ENCODE assay signal across 8 mouse cellular contexts in the genomic region with DNA sequence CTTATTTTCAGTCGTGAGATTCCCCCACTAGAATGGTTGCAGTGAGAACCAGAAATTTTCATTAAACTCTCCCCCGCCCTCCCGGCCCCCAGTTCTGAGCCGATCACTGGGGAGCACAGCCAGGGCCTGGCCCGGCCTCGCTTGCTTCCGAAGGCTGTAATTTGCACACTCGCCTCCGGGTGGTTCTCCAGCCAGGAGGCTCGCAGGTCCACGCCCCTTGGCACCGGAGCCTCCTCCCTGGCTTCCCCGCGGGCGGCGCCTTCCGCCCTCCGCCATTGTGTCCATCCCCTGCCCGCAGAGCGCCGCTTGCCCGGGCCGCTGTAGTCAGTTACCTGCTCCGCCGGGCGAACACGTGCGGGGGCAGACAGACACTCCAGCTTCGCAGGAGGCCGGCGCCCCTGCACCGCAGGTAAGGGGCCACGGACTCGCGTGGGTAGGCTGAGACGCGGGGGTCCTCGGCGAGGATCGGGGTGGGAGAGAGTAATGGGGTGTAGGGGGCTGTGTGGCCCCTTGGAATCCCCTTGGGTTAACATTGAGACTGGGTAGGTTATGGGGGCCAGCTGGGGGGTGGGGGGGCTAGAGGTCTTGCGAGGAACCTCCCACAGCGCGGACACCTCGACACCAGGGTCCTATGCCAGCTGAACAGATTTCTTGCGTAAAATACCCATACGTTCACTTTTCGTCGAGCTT. TPM values are rescaled to one million over a fixed set of nuclear protein-coding genes. Genes with fewer than 3 reads are reported as not detected.
DNase-seq lines count a peak whose midpoint lies in the region; ATAC-seq and TF ChIP-seq lines count a peak whose summit lies in the region.
"Not testable (repeated sequence)": the region's sequence is repeated elsewhere in the genome, so short reads cannot be mapped to it uniquely, and the experiment has no call there.

A gene (plus strand): TSS at position 260 of the 690 bp plus-strand sequence.
A gene (plus strand): TSS at position 277 of the 690 bp plus-strand sequence.

- peaks cover 42% of the 10 kb centered on the region for H3K27me3 ChIP-seq in forebrain, postnatal 0 days (ENCODE audit: insufficient read depth, low read length)
- peaks cover 93% of the 10 kb centered on the region for H3K27me3 ChIP-seq in hindbrain, embryonic 10.5 days (ENCODE audit: insufficient read depth, poor library complexity, severe bottlenecking)
- peaks cover 26% of the 10 kb centered on the region for H3K27me3 ChIP-seq in midbrain, embryonic 16.5 days (ENCODE audit: control insufficient read depth, insufficient read depth, low read depth, low read length)
- peaks cover 25% of the 10 kb centered on the region for H3K27me3 ChIP-seq in stomach, embryonic 15.5 days (replicated peaks)

- H3K36me3 ChIP-seq in forebrain, postnatal 0 days (ENCODE audit: insufficient read depth); hindbrain, embryonic 10.5 days; midbrain, embryonic 16.5 days (ENCODE audit: control insufficient read depth, insufficient read depth, low read length); stomach, embryonic 15.5 days: not testable (repeated sequence)

- not testable (repeated sequence) for H3K4me1 ChIP-seq in forebrain, postnatal 0 days (ENCODE audit: insufficient read depth); midbrain, embryonic 16.5 days (ENCODE audit: control insufficient read depth, insufficient read depth, low read length); stomach, embryonic 15.5 days
- H3K4me1 ChIP-seq in hindbrain, embryonic 10.5 days (replicated peaks) = peaks cover 24% of the 10 kb centered on the region

- not testable (repeated sequence) for H3K9ac ChIP-seq in forebrain, postnatal 0 days; midbrain, embryonic 16.5 days (ENCODE audit: low read depth, low read length); stomach, embryonic 15.5 days

- not testable (repeated sequence) for H3K27ac ChIP-seq in forebrain, postnatal 0 days (ENCODE audit: low read depth, low read length); midbrain, embryonic 16.5 days (ENCODE audit: low read length); stomach, embryonic 15.5 days
- H3K27ac ChIP-seq in hindbrain, embryonic 10.5 days = peak within 1 kb of the TSS; percentile 77

- not testable (repeated sequence) for H3K9me3 ChIP-seq in forebrain, postnatal 0 days (ENCODE audit: low read length); hindbrain, embryonic 10.5 days; midbrain, embryonic 16.5 days (replicated peaks; ENCODE audit: control insufficient read depth, low read length, poor library complexity, severe bottlenecking); stomach, embryonic 15.5 days

- TF ChIP-seq CTCF in forebrain, postnatal 0 days (IDR thresholded peaks at IDR 0.05; ENCODE audit: low read depth) = 0 out of 2 replicates have a peak, but pooled peaks have one; percentile 9

- peak; percentile 18 for DNase-seq in forebrain, postnatal 0 days
- peak; percentile 74 for DNase-seq in hindbrain, embryonic 10.5 days (ENCODE audit: low spot score)
- DNase-seq in kidney, postnatal 10 days = peak; percentile 77
- DNase-seq in lung, adult 18-20 months = peak; percentile 78 to 83

- ATAC-seq in CD4-positive, CD25-positive, alpha-beta regulatory T cell, adult 4 months = peak; percentile 40
- peak; percentile 36; the same call in 1 of the 2 replicates for ATAC-seq in cerebellum, adult (ENCODE audit: insufficient number of reproducible peaks, low FRiP score, low TSS enrichment)
- ATAC-seq in forebrain, postnatal 0 days = peak; percentile 75
- ATAC-seq in midbrain, embryonic 16.5 days = peak; percentile 51
- ATAC-seq in stomach, embryonic 15.5 days (ENCODE audit: insufficient read depth, low FRiP score, low read depth) = peak; percentile 85

- peak within 1 kb of the TSS; percentile 29 for H3K4me2 ChIP-seq in forebrain, postnatal 0 days (ENCODE audit: low read depth)
- peak within 1 kb of the TSS; percentile 51 for H3K4me2 ChIP-seq in midbrain, embryonic 16.5 days (ENCODE audit: low read length)
- H3K4me2 ChIP-seq in stomach, embryonic 15.5 days = peak within 1 kb of the TSS; percentile 62

- 2% methylated on average over 47 of the region's 48 CpGs for WGBS in forebrain, postnatal 0 days
- under 1% methylated on average over 48 of the region's 48 CpGs for WGBS in hindbrain, embryonic 10.5 days
- under 1% methylated on average over 48 of the region's 48 CpGs for WGBS in midbrain, embryonic 16.5 days
- WGBS in stomach, embryonic 15.5 days = under 1% methylated on average over 44 of the region's 48 CpGs

- H3K4me3 ChIP-seq in forebrain, postnatal 0 days (ENCODE audit: low read depth, low read length) = not testable (repeated sequence)
- peak within 1 kb of the TSS; percentile 56 for H3K4me3 ChIP-seq in hindbrain, embryonic 10.5 days
- H3K4me3 ChIP-seq in midbrain, embryonic 16.5 days (ENCODE audit: low read depth, low read length) = peak within 1 kb of the TSS; percentile 22
- peak within 1 kb of the TSS; percentile 43 for H3K4me3 ChIP-seq in stomach, embryonic 15.5 days (replicated peaks)

RNA-seq across cellular contexts. Expression of the first gene that starts in this region (rescaled TPM):
- not detected for polyA plus RNA-seq in CD4-positive, CD25-positive, alpha-beta regulatory T cell, adult 4 months (2017; shearing (Covaris generic))
- total RNA-seq in forebrain, postnatal 0 days (2014; rRNA removed) = 0.85 TPM in 1 of 2 replicates, not detected in the other
- 0.16 and 0.52 TPM in 2 replicates for polyA plus RNA-seq in forebrain, postnatal 0 days (2015; fragmentation: Nextera tagmentation; extraction: Ambion mirVana)
- polyA plus RNA-seq in hindbrain, embryonic 10.5 days (2016; fragmentation: Nextera tagmentation; extraction: Ambion mirVana) = 15.1 and 20.0 TPM in 2 replicates
- 0.46 and 1.2 TPM in 2 replicates for polyA plus RNA-seq in midbrain, embryonic 16.5 days (2015; fragmentation: Nextera tagmentation; extraction: Ambion mirVana)
- polyA plus RNA-seq in stomach, embryonic 15.5 days (2015; fragmentation: Nextera tagmentation; extraction: Ambion mirVana) = 8.3 and 9.3 TPM in 2 replicates

RNA-seq across cellular contexts. Expression of the second gene that starts in this region (rescaled TPM):
- 10 to 100 TPM in 1 of 2 experiments, 1 to 10 TPM in 1; 5.6 to 12.4 TPM for polyA plus RNA-seq in CD4-positive, CD25-positive, alpha-beta regulatory T cell, adult 4 months (2017; shearing (Covaris generic))
- total RNA-seq in forebrain, postnatal 0 days (2014; rRNA removed) = 0.92 and 1.0 TPM in 2 replicates
- polyA plus RNA-seq in forebrain, postnatal 0 days (2015; fragmentation: Nextera tagmentation; extraction: Ambion mirVana) = 0.15 TPM in 1 of 2 replicates, not detected in the other
- polyA plus RNA-seq in hindbrain, embryonic 10.5 days (2016; fragmentation: Nextera tagmentation; extraction: Ambion mirVana) = 1.6 and 1.9 TPM in 2 replicates
- polyA plus RNA-seq in midbrain, embryonic 16.5 days (2015; fragmentation: Nextera tagmentation; extraction: Ambion mirVana) = 0.35 and 0.57 TPM in 2 replicates
- polyA plus RNA-seq in stomach, embryonic 15.5 days (2015; fragmentation: Nextera tagmentation; extraction: Ambion mirVana) = 0.68 and 0.98 TPM in 2 replicates

Comparison
In these comparisons a context has a peak if more than half of its experiments do, and no peak if none do; other contexts are left out.
1. DNase-seq: peak in every context shown above with its lines; median percentile 80 in lung, adult 18-20 months; 77 in kidney, postnatal 10 days; 74 in hindbrain, embryonic 10.5 days; 18 in forebrain, postnatal 0 days.